In genomic region chr14:61530396-61530795, GRCm38 (mm10) we compare ENCODE assay signal across 23 mouse cellular contexts. TPM values are rescaled to one million over a fixed set of nuclear protein-coding genes. Genes with fewer than 3 reads are reported as not detected.
DNase-seq lines count a peak whose midpoint lies in the region; ATAC-seq and TF ChIP-seq lines count a peak whose summit lies in the region.
"Had no signal": no experiment of that assay in that cellular context is flagged by ENCODE, and none has a peak within 500 bp of the region (broad histone marks: within the 10 kb centered on the region; RNA-seq: fewer than 3 reads in every experiment).

No protein-coding gene starts in this region.

- H3K79me2 ChIP-seq in heart, adult 2 months (replicated peaks; ENCODE audit: control insufficient read depth, insufficient read depth, low read length), result no peaks in the 10 kb centered on the region

- H3K9ac ChIP-seq in heart, adult 2 months (ENCODE audit: low read depth, low read length), result no peak overlapping the region
- no peak overlapping the region for H3K9ac ChIP-seq in intestine, embryonic 16.5 days (ENCODE audit: low read depth, low read length)
- no peak overlapping the region for H3K9ac ChIP-seq in stomach, postnatal 0 days (ENCODE audit: low read length)
- H3K9ac ChIP-seq: embryonic facial prominence, embryonic 13.5 days; forebrain, embryonic 13.5 days; forebrain, postnatal 0 days; heart, embryonic 15.5 days; hindbrain, embryonic 12.5 days had no signal

- no peaks in the 10 kb centered on the region for H3K9me3 ChIP-seq in megakaryocyte, embryonic 14.5 days
- H3K9me3 ChIP-seq in intestine, embryonic 16.5 days (ENCODE audit: control insufficient read depth, low read length), result no peaks in the 10 kb centered on the region
- no peaks in the 10 kb centered on the region for H3K9me3 ChIP-seq in stomach, postnatal 0 days (ENCODE audit: control insufficient read depth, low read length)
- H3K9me3 ChIP-seq: embryonic facial prominence, embryonic 13.5 days; forebrain, embryonic 13.5 days; heart, embryonic 15.5 days; hindbrain, embryonic 12.5 days had no signal

- no peak for TF ChIP-seq CTCF in heart, adult 2 months (IDR thresholded peaks at IDR 0.05)
- no peak for TF ChIP-seq CTCF in stomach, postnatal 0 days (IDR thresholded peaks at IDR 0.05; ENCODE audit: low read depth)

- peaks cover 14% of the 10 kb centered on the region for H3K36me3 ChIP-seq in heart, adult 2 months (ENCODE audit: control insufficient read depth, insufficient read depth, low read length)
- peaks cover 41% of the 10 kb centered on the region for H3K36me3 ChIP-seq in megakaryocyte, embryonic 14.5 days (replicated peaks; ENCODE audit: low read length)
- H3K36me3 ChIP-seq in intestine, embryonic 16.5 days (ENCODE audit: control insufficient read depth, insufficient read depth, low read length), result no peaks in the 10 kb centered on the region
- H3K36me3 ChIP-seq in stomach, postnatal 0 days (ENCODE audit: control insufficient read depth, insufficient read depth, low read length), result 0 out of 2 replicates have a peak, but pooled peaks cover 1% of the 10 kb centered on the region

- no peak for DNase-seq in heart, adult 2 months
- no peak for DNase-seq in heart, postnatal 36 days
- DNase-seq in stomach, postnatal 0 days (ENCODE audit: low spot score), result peak; percentile 15
- DNase-seq in frontal cortex, postnatal 36 days (ENCODE audit: low spot score in 2 of 2), result no peak
- DNase-seq: adrenal gland, postnatal 14 days; cerebellum, adult 18-20 months; cerebellum, adult 9-11 months; forebrain, postnatal 0 days; gastrocnemius, adult 2 months; gastrocnemius, postnatal 25 days had no signal

- intact Hi-C loops in heart, adult 2 months (cut with DNase I), result no loop called here
- intact Hi-C loops in heart, postnatal 36 days (cut with DNase I), result no loop called here

- TF ChIP-seq EP300 in heart, adult 2 months (IDR thresholded peaks at IDR 0.05; ENCODE audit: insufficient read depth, low read depth, low read length), result no peak
- no peak for TF ChIP-seq EP300 in stomach, postnatal 0 days (optimal IDR thresholded peaks at IDR 0.05)

- no peak overlapping the region for H3K4me3 ChIP-seq in heart, adult 2 months
- H3K4me3 ChIP-seq in megakaryocyte, embryonic 14.5 days (replicated peaks), result peak overlapping the region; percentile 25
- H3K4me3 ChIP-seq in intestine, embryonic 16.5 days (ENCODE audit: low read length), result no peak overlapping the region
- no peak overlapping the region for H3K4me3 ChIP-seq in stomach, postnatal 0 days (ENCODE audit: low read depth, low read length)
- H3K4me3 ChIP-seq: embryonic facial prominence, embryonic 13.5 days; forebrain, embryonic 13.5 days; gastrocnemius, adult 2 months; heart, embryonic 15.5 days; hindbrain, embryonic 12.5 days had no signal

- ATAC-seq in megakaryocyte, adult 5-6 weeks (ENCODE audit: poor library complexity, severe bottlenecking), result no peak
- peak; percentile 93 for ATAC-seq in intestine, embryonic 16.5 days
- peak; percentile 83 for ATAC-seq in stomach, postnatal 0 days (ENCODE audit: low FRiP score, low TSS enrichment)
- ATAC-seq in monocyte, adult 5-6 weeks (replicated peaks; ENCODE audit: insufficient number of reproducible peaks, low FRiP score, low TSS enrichment, poor library complexity, severe bottlenecking), result no peak
- ATAC-seq: activated CD4-positive, CD25-positive, alpha-beta regulatory T cell, adult 4 months; forebrain, embryonic 13.5 days; forebrain, postnatal 0 days; hindbrain, embryonic 16.5 days; inflammation-experienced regulatory T-cells, adult 6 months; Patski had no signal

- peaks cover 3% of the 10 kb centered on the region; the same call in 1 of the 2 replicates for H3K4me1 ChIP-seq in heart, adult 2 months (ENCODE audit: control insufficient read depth, insufficient read depth, low read length)
- H3K4me1 ChIP-seq in megakaryocyte, embryonic 14.5 days, result peaks cover 33% of the 10 kb centered on the region
- H3K4me1 ChIP-seq in intestine, embryonic 16.5 days (ENCODE audit: control insufficient read depth, insufficient read depth, low read length), result no peaks in the 10 kb centered on the region
- no peaks in the 10 kb centered on the region for H3K4me1 ChIP-seq in stomach, postnatal 0 days (replicated peaks; ENCODE audit: control insufficient read depth, insufficient read depth)
- H3K4me1 ChIP-seq: embryonic facial prominence, embryonic 13.5 days; forebrain, embryonic 13.5 days; hindbrain, embryonic 12.5 days had no signal

- 63% methylated on average over 2 of the region's 2 CpGs for WGBS in heart, adult 2 months
- WGBS in intestine, embryonic 16.5 days, result 58% methylated on average over 2 of the region's 2 CpGs
- WGBS in stomach, postnatal 0 days, result 81% methylated on average over 2 of the region's 2 CpGs

- peak overlapping the region; percentile 47 for H3K27ac ChIP-seq in heart, adult 2 months
- H3K27ac ChIP-seq in intestine, embryonic 16.5 days (ENCODE audit: low read length), result peak overlapping the region; percentile 9; the same call in 1 of the 2 replicates
- H3K27ac ChIP-seq in stomach, postnatal 0 days (replicated peaks), result no peak overlapping the region; the same call in 1 of the 2 replicates
- H3K27ac ChIP-seq: embryonic facial prominence, embryonic 13.5 days; forebrain, embryonic 13.5 days; gastrocnemius, adult 2 months; heart, embryonic 15.5 days; hindbrain, embryonic 12.5 days had no signal

- H3K27me3 ChIP-seq in heart, adult 2 months (ENCODE audit: control insufficient read depth, insufficient read depth, low read length), result no peaks in the 10 kb centered on the region
- no peaks in the 10 kb centered on the region for H3K27me3 ChIP-seq in megakaryocyte, embryonic 14.5 days (replicated peaks)
- no peaks in the 10 kb centered on the region for H3K27me3 ChIP-seq in intestine, embryonic 16.5 days (replicated peaks; ENCODE audit: control insufficient read depth, insufficient read depth, low read length)
- H3K27me3 ChIP-seq in stomach, postnatal 0 days (ENCODE audit: control insufficient read depth, insufficient read depth, low read length), result no peaks in the 10 kb centered on the region
- H3K27me3 ChIP-seq: embryonic facial prominence, embryonic 13.5 days; forebrain, embryonic 13.5 days; heart, embryonic 15.5 days; hindbrain, embryonic 12.5 days; Patski had no signal

- H3K4me2 ChIP-seq in intestine, embryonic 16.5 days (ENCODE audit: low read depth, low read length), result no peak overlapping the region
- no peak overlapping the region for H3K4me2 ChIP-seq in stomach, postnatal 0 days (replicated peaks; ENCODE audit: low read depth)
- H3K4me2 ChIP-seq: embryonic facial prominence, embryonic 13.5 days; forebrain, embryonic 13.5 days; heart, embryonic 11.5 days; heart, embryonic 15.5 days; hindbrain, embryonic 12.5 days had no signal

- TF ChIP-seq POLR2A in heart, adult 2 months (IDR thresholded peaks at IDR 0.05; ENCODE audit: insufficient read depth, low read depth, low read length), result no peak

RNA-seq across cellular contexts. Expression of gene Spryd7, which starts 26.3 kb away (rescaled TPM):
- 10 to 100 TPM; 50.0 to 56.8 TPM for total RNA-seq in heart, adult 2 months (2021)
- polyA plus RNA-seq in heart, adult 2 months (2012; rRNA removed), result 16.3 and 24.2 TPM in 2 replicates
- 10 to 100 TPM; 57.8 to 63.2 TPM for total RNA-seq in heart, postnatal 36 days (2021)
- 4.7 and 8.4 TPM in 2 replicates for polyA plus RNA-seq in megakaryocyte, embryonic 14.5 days (2012; ENCODE audit: insufficient read depth, low replicate concordance)
- 5.7 and 8.0 TPM in 2 replicates for total RNA-seq in megakaryocyte, adult 5-6 weeks (2015)
- total RNA-seq in megakaryocyte, adult 5-6 weeks (2017), result 3.1 and 4.9 TPM in 2 replicates
- polyA plus RNA-seq in intestine, embryonic 16.5 days (2015; fragmentation: Nextera tagmentation; extraction: Ambion mirVana), result 26.6 and 27.0 TPM in 2 replicates
- 31.0 and 31.6 TPM in 2 replicates for polyA plus RNA-seq in stomach, postnatal 0 days (2015; fragmentation: Nextera tagmentation; extraction: Ambion mirVana)
- 2.5 to 10.7 TPM (median 7.2 TPM) in 3 replicates for total RNA-seq in monocyte, adult 5-6 weeks (2017)

Comparison
In these comparisons a context has a peak if more than half of its experiments do, and no peak if none do; other contexts are left out.
1. ATAC-seq: peak in intestine, embryonic 16.5 days (single experiment) and stomach, postnatal 0 days (single experiment); none in megakaryocyte, adult 5-6 weeks (single experiment) and monocyte, adult 5-6 weeks (single experiment).